Mouse (Mus musculus) neural tube, embryonic 13.5 days (tissue): Measurements from ENCODE around the gene Traf3ip1. TPM values are rescaled to one million over a fixed set of nuclear protein-coding genes. Genes with fewer than 3 reads are reported as not detected.
A peak's percentile ranks its signal among the peaks of the same experiment; 100 is the strongest.

Experiments
- ATAC-seq: fragments of 200-750 bp; cut with Nextera tagmentation; 2 replicates; pipeline ENCODE4 v1.8.0; 2017; ENCODE audit warnings: low read depth, mild to moderate bottlenecking, moderate TSS enrichment, moderate library complexity
- H3K27ac ChIP-seq: fragments of 300-500 bp; sonication (generic); replicated peaks from 2 replicates; pipeline ENCODE4 v1.5.1; 2015; ENCODE audit warnings: moderate library complexity, mild to moderate bottlenecking, inconsistent platforms
- H3K27me3 ChIP-seq: fragments of 300-500 bp; sonication (generic); 2 replicates; pipeline ENCODE4 v1.6.1; 2015; ENCODE audit warnings: mild to moderate bottlenecking, inconsistent platforms
- H3K36me3 ChIP-seq: fragments of 300-500 bp; sonication (generic); 2 replicates; pipeline ENCODE4 v1.6.1; 2015; ENCODE audit warnings: mild to moderate bottlenecking, inconsistent platforms
- H3K4me1 ChIP-seq: fragments of 300-500 bp; sonication (generic); replicated peaks from 2 replicates; pipeline ENCODE4 v1.6.1; 2015; ENCODE audit warnings: inconsistent platforms
- H3K4me2 ChIP-seq: fragments of 300-500 bp; sonication (generic); 2 replicates; pipeline ENCODE4 v1.6.1; 2015; ENCODE audit warnings: inconsistent platforms, mild to moderate bottlenecking, moderate library complexity
- H3K4me3 ChIP-seq: fragments of 300-500 bp; sonication (generic); 2 replicates; pipeline ENCODE4 v1.5.1; 2015; ENCODE audit warnings: mild to moderate bottlenecking, inconsistent platforms
- H3K9ac ChIP-seq: fragments of 300-500 bp; sonication (generic); 2 replicates; pipeline ENCODE4 v1.6.1; 2015; ENCODE audit warnings: moderate library complexity, mild to moderate bottlenecking, inconsistent platforms
- H3K9me3 ChIP-seq: fragments of 300-500 bp; sonication (generic); 2 replicates; pipeline ENCODE4 v1.6.1; 2016; ENCODE audit warnings: inconsistent platforms
- WGBS: fragments of 180-500 bp; shearing (Covaris S2); methylation state at CpG from one replicate; pipeline ENCODE4 v1.1.7; 2015; 5-methylcytosine and 5-hydroxymethylcytosine counted together
- polyA plus RNA-seq: library from polyadenylated mRNA; unstranded; fragments of >200 nt; fragmentation: Nextera tagmentation; extraction: Ambion mirVana; gene quantifications from 2 replicates; pipeline ENCODE4 v1.2.1, GENCODE M21; 2015

The Traf3ip1 gene
- polyA plus RNA-seq, 1 experiment from 2014 or later, result 9.2 TPM

- H3K9me3 ChIP-seq, result no peaks in the 10 kb centered on the region
- peaks cover 9% of the 10 kb centered on the region for H3K36me3 ChIP-seq
- peak overlapping the region; percentile 14; the same call in 1 of the 2 replicates for H3K27ac ChIP-seq
- peak overlapping the region; percentile 92 for H3K9ac ChIP-seq
- ATAC-seq, result peak; percentile 55
- peak overlapping the region; percentile 98 for H3K4me2 ChIP-seq
- peak overlapping the region; percentile 88 for H3K4me3 ChIP-seq
- WGBS, result 4% methylated on average over 22 of the region's 22 CpGs
- peaks cover 31% of the 10 kb centered on the region for H3K27me3 ChIP-seq
- H3K4me1 ChIP-seq, result peaks cover 23% of the 10 kb centered on the region
Measured at GRCm38 (mm10) chr1:91539704-91540270, 45.3 kb downstream of the Traf3ip1 start.

GRCm38 (mm10) chr1:91540271-91540826, 45.9 kb downstream of the Traf3ip1 start, which contains the start of gene Asb1:
Gene Asb1 (plus strand): TSS chr1:91540544.
- H3K9me3 ChIP-seq, result no peaks in the 10 kb centered on the region
- H3K4me2 ChIP-seq, result peak within 1 kb of the TSS; percentile 98
- peaks cover 31% of the 10 kb centered on the region for H3K27me3 ChIP-seq
- peaks cover 14% of the 10 kb centered on the region for H3K36me3 ChIP-seq
- peaks cover 23% of the 10 kb centered on the region for H3K4me1 ChIP-seq
- H3K4me3 ChIP-seq, result peak within 1 kb of the TSS; percentile 88
- H3K27ac ChIP-seq, result peak within 1 kb of the TSS; percentile 68
- ATAC-seq, result peak; percentile 98
- peak within 1 kb of the TSS; percentile 92 for H3K9ac ChIP-seq
- under 1% methylated on average over 41 of the region's 41 CpGs for WGBS

- peak overlapping the region; percentile 92 for H3K9ac ChIP-seq
- peak overlapping the region; percentile 98 for H3K4me2 ChIP-seq
- ATAC-seq, result no peak
- H3K27ac ChIP-seq, result peak overlapping the region; percentile 68
- WGBS, result 13% methylated on average over 15 of the region's 15 CpGs
- peaks cover 30% of the 10 kb centered on the region for H3K27me3 ChIP-seq
- H3K9me3 ChIP-seq, result no peaks in the 10 kb centered on the region
- H3K4me1 ChIP-seq, result peaks cover 23% of the 10 kb centered on the region
- H3K4me3 ChIP-seq, result peak overlapping the region; percentile 88
- H3K36me3 ChIP-seq, result peaks cover 17% of the 10 kb centered on the region
Measured at GRCm38 (mm10) chr1:91541042-91541592, 46.7 kb downstream of the Traf3ip1 start.

- Histone ChIP-seq H3K4me2 (no peak overlapping the region), H3K4me1 (peaks cover 27% of the 10 kb centered on the region), H3K4me3 (no peak overlapping the region), H3K27me3 (peaks cover 9% of the 10 kb centered on the region; the same call in 1 of the 2 replicates), H3K36me3 (peaks cover 44% of the 10 kb centered on the region), H3K9me3 (no peaks in the 10 kb centered on the region), H3K9ac (no peak overlapping the region), H3K27ac (no peak overlapping the region)
- no peak for ATAC-seq
- WGBS, result 91% methylated on average over 4 of the region's 4 CpGs
Measured at GRCm38 (mm10) chr1:91543974-91544373, 49.5 kb downstream of the Traf3ip1 start.

- Histone ChIP-seq H3K4me1 (peaks cover 21% of the 10 kb centered on the region), H3K9ac (no peak overlapping the region), H3K27ac (no peak overlapping the region), H3K4me2 (no peak overlapping the region), H3K9me3 (no peaks in the 10 kb centered on the region), H3K27me3 (no peaks in the 10 kb centered on the region), H3K4me3 (no peak overlapping the region), H3K36me3 (peaks cover 47% of the 10 kb centered on the region)
- no peak for ATAC-seq
- WGBS, result 89% methylated on average over 1 of the region's 1 CpGs
Measured at GRCm38 (mm10) chr1:91545226-91545625, 50.8 kb downstream of the Traf3ip1 start.

GRCm38 (mm10) chr1:91547567-91547966, 53.1 kb downstream of the Traf3ip1 start:
- H3K36me3 ChIP-seq, result peaks cover 54% of the 10 kb centered on the region
- 0 out of 2 replicates have a peak, but pooled peaks cover 4% of the 10 kb centered on the region for H3K4me1 ChIP-seq
- no peaks in the 10 kb centered on the region for H3K27me3 ChIP-seq
- no peak overlapping the region for H3K4me3 ChIP-seq
- H3K4me2 ChIP-seq, result no peak overlapping the region
- ATAC-seq, result no peak
- no peaks in the 10 kb centered on the region for H3K9me3 ChIP-seq
- no peak overlapping the region for H3K27ac ChIP-seq
- 48% methylated on average over 5 of the region's 5 CpGs for WGBS
- H3K9ac ChIP-seq, result no peak overlapping the region

GRCm38 (mm10) chr1:91549073-91549472, 54.6 kb downstream of the Traf3ip1 start:
- Histone ChIP-seq H3K27ac (no peak overlapping the region), H3K27me3 (no peaks in the 10 kb centered on the region), H3K4me1 (0 out of 2 replicates have a peak, but pooled peaks cover 4% of the 10 kb centered on the region), H3K4me3 (no peak overlapping the region), H3K4me2 (no peak overlapping the region), H3K9me3 (no peaks in the 10 kb centered on the region), H3K36me3 (peaks cover 63% of the 10 kb centered on the region), H3K9ac (no peak overlapping the region)
- no peak for ATAC-seq
- 86% methylated on average over 2 of the region's 2 CpGs for WGBS

GRCm38 (mm10) chr1:91557099-91557498, 62.7 kb downstream of the Traf3ip1 start:
- H3K27ac ChIP-seq, result no peak overlapping the region
- no peak overlapping the region for H3K4me3 ChIP-seq
- no peak for ATAC-seq
- no peaks in the 10 kb centered on the region for H3K9me3 ChIP-seq
- peaks cover 64% of the 10 kb centered on the region for H3K36me3 ChIP-seq
- H3K4me2 ChIP-seq, result no peak overlapping the region
- H3K27me3 ChIP-seq, result no peaks in the 10 kb centered on the region
- no peak overlapping the region for H3K9ac ChIP-seq
- WGBS, result 64% methylated on average over 2 of the region's 2 CpGs
- no peaks in the 10 kb centered on the region for H3K4me1 ChIP-seq

GRCm38 (mm10) chr1:91561226-91561625, 66.8 kb downstream of the Traf3ip1 start:
- no peak for ATAC-seq
- Histone ChIP-seq H3K4me1 (peaks cover 5% of the 10 kb centered on the region; the same call in 1 of the 2 replicates), H3K27me3 (no peaks in the 10 kb centered on the region), H3K4me3 (no peak overlapping the region), H3K27ac (no peak overlapping the region), H3K9me3 (no peaks in the 10 kb centered on the region), H3K4me2 (no peak overlapping the region), H3K9ac (no peak overlapping the region), H3K36me3 (peaks cover 28% of the 10 kb centered on the region)
- WGBS, result 88% methylated on average over 6 of the region's 6 CpGs

GRCm38 (mm10) chr1:91562977-91563590, 68.6 kb downstream of the Traf3ip1 start:
- no peak overlapping the region for H3K9ac ChIP-seq
- H3K27me3 ChIP-seq, result no peaks in the 10 kb centered on the region
- H3K4me1 ChIP-seq, result peaks cover 5% of the 10 kb centered on the region; the same call in 1 of the 2 replicates
- no peaks in the 10 kb centered on the region for H3K9me3 ChIP-seq
- H3K27ac ChIP-seq, result no peak overlapping the region
- WGBS, result 84% methylated on average over 4 of the region's 4 CpGs
- H3K4me2 ChIP-seq, result no peak overlapping the region
- H3K4me3 ChIP-seq, result no peak overlapping the region
- no peak for ATAC-seq
- H3K36me3 ChIP-seq, result peaks cover 13% of the 10 kb centered on the region

- no peak overlapping the region for H3K4me2 ChIP-seq
- no peak overlapping the region for H3K4me3 ChIP-seq
- no peak for ATAC-seq
- 72% methylated on average over 3 of the region's 3 CpGs for WGBS
- peaks cover 7% of the 10 kb centered on the region; the same call in 1 of the 2 replicates for H3K36me3 ChIP-seq
- peaks cover 5% of the 10 kb centered on the region; the same call in 1 of the 2 replicates for H3K4me1 ChIP-seq
- H3K9ac ChIP-seq, result no peak overlapping the region
- H3K27me3 ChIP-seq, result no peaks in the 10 kb centered on the region
- H3K9me3 ChIP-seq, result no peaks in the 10 kb centered on the region
- H3K27ac ChIP-seq, result no peak overlapping the region
Measured at GRCm38 (mm10) chr1:91564004-91564403, 69.6 kb downstream of the Traf3ip1 start.

GRCm38 (mm10) chr1:91564598-91564997, 70.2 kb downstream of the Traf3ip1 start:
- no peak for ATAC-seq

More at GRCm38 (mm10) chr1:91564598-91564997, 70.2 kb downstream of the Traf3ip1 start:
- Histone ChIP-seq H3K4me1 (peaks cover 5% of the 10 kb centered on the region; the same call in 1 of the 2 replicates), H3K27ac (no peak overlapping the region), H3K27me3 (no peaks in the 10 kb centered on the region), H3K9me3 (no peaks in the 10 kb centered on the region), H3K9ac (no peak overlapping the region), H3K36me3 (peaks cover 5% of the 10 kb centered on the region; the same call in 1 of the 2 replicates), H3K4me2 (no peak overlapping the region), H3K4me3 (no peak overlapping the region)
- WGBS, result 67% methylated on average over 6 of the region's 6 CpGs
